Mouse (Mus musculus) stomach, embryonic 14.5 days (tissue): ENCODE measurements around the gene Apoa2. TPM values are rescaled to one million over a fixed set of nuclear protein-coding genes. Genes with fewer than 3 reads are reported as not detected.
A peak's percentile ranks its signal among the peaks of the same experiment; 100 is the strongest.

Experiments used
- ATAC-seq: fragments of 200-750 bp; cut with Nextera tagmentation; 2 replicates; pipeline ENCODE4 v1.8.0; 2017; ENCODE audit warnings: low read depth, moderate TSS enrichment; ENCODE audit not compliant: insufficient number of reproducible peaks, insufficient read depth, low FRiP score
- H3K27ac ChIP-seq: fragments of 300-500 bp; sonication (generic); 2 replicates; pipeline ENCODE4 v1.5.1; 2014; ENCODE audit warnings: mild to moderate bottlenecking, low read length, moderate library complexity, mixed read lengths
- H3K27me3 ChIP-seq: fragments of 300-500 bp; sonication (generic); 2 replicates; pipeline ENCODE4 v1.6.1; 2014; ENCODE audit warnings: low read length, control low read depth, mixed read lengths; ENCODE audit not compliant: control insufficient read depth, insufficient read depth
- H3K36me3 ChIP-seq: fragments of 300-500 bp; sonication (generic); 2 replicates; pipeline ENCODE4 v1.6.1; 2014; ENCODE audit warnings: mild to moderate bottlenecking, control low read depth, low read length, moderate library complexity, mixed read lengths; ENCODE audit not compliant: control insufficient read depth, insufficient read depth
- H3K4me1 ChIP-seq: fragments of 300-500 bp; sonication (generic); 2 replicates; pipeline ENCODE4 v1.6.1; 2014; ENCODE audit warnings: low read length, control low read depth, mixed read lengths; ENCODE audit not compliant: control insufficient read depth, insufficient read depth
- H3K4me2 ChIP-seq: fragments of 300-500 bp; sonication (generic); replicated peaks from 2 replicates; pipeline ENCODE4 v1.6.1; 2014; ENCODE audit warnings: low read depth, low read length, control low read depth
- H3K4me3 ChIP-seq: fragments of 300-500 bp; sonication (generic); 2 replicates; pipeline ENCODE4 v1.5.1; 2014; ENCODE audit warnings: low read depth, low read length, control low read depth
- H3K9ac ChIP-seq: fragments of 300-500 bp; sonication (generic); replicated peaks from 2 replicates; pipeline ENCODE4 v1.6.1; 2014; ENCODE audit warnings: low read depth, mild to moderate bottlenecking, control low read depth, low read length, moderate library complexity, mixed read lengths
- H3K9me3 ChIP-seq: fragments of 300-500 bp; sonication (generic); 2 replicates; pipeline ENCODE4 v1.6.1; 2016; ENCODE audit warnings: low read depth, low read length, control low read depth; ENCODE audit not compliant: control insufficient read depth
- WGBS: fragments of 180-500 bp; shearing (Covaris S2); extraction: QIAGEN DNeasy Blood & Tissue Kit; methylation state at CpG from one replicate; pipeline ENCODE4 v1.1.7; 2014; 5-methylcytosine and 5-hydroxymethylcytosine counted together
- polyA plus RNA-seq: library from polyadenylated mRNA; unstranded; fragments of >200 nt; fragmentation: Nextera tagmentation; extraction: Ambion mirVana; gene quantifications from 2 replicates; pipeline ENCODE4 v1.2.1, GENCODE M21; 2014

Apoa2 gene
- polyA plus RNA-seq: 3.9 and 7.3 TPM in 2 replicates

DNA sequence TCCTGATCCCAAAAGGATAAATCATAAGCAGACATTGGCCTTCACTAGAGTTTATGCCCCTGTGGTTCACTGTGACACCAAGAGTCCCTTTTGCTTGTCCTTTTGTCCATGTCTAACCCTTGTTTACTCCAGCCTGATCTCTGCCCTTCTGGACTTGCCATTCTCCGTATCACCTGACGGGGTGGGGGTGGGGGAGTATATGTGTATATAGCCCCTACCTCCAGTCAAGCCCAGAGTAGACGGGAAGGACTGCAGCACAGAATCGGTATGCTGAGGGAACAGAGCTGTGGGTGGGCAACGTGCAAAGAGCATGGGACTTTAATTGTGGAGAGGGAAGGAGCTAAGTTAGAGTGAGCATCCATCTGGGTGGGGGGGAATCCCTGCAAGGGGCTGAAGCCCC lies at the start of gene Apoa2:
Gene Apoa2 (plus strand): TSS at position 198 of the 400 bp plus-strand sequence.
- WGBS: 53% methylated on average over 5 of the region's 5 CpGs

DNA sequence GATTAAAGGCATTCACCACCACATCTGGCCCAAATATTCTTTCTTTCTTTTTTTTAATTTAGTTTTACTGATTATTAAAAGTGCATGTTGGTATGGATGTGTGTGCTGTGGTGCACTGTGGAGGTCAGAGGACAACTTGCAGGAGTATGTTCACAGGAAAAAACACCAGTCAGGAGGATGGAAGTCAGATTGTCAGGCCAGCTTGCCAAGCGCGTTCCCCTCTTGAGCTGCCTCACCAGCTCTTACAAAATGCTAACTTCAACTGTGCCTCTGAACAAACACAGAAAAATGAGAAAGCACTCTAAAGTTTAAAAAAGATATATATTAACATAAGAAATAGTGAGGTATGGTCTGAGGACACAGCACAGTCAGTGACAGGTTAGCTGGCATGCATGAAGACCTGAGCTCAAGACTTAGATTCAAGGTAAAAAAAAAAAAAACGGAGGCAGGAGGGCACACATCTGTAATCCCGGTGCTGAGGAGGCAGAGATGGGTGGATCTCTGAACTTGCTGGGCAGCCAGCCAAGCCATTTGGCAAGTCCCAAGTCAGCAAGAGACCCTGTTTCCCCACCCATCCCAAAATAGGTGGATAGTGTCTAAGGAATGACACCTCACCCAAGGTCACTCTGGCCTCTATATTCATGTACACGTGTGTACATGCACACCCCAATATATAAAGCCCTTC lies 45.2 kb upstream of the Apoa2 start:
- Histone ChIP-seq H3K4me1 (no peaks in the 10 kb centered on the region), H3K9ac (no peak overlapping the region), H3K36me3 (no peaks in the 10 kb centered on the region), H3K27me3 (no peaks in the 10 kb centered on the region), H3K4me2 (no peak overlapping the region), H3K9me3 (no peaks in the 10 kb centered on the region), H3K27ac (no peak overlapping the region), H3K4me3 (no peak overlapping the region)
- 59% methylated on average over 5 of the region's 5 CpGs for WGBS
- no peak for ATAC-seq

More for the DNA sequence above, at the start of gene Apoa2:
- Histone ChIP-seq H3K4me1 (peaks cover 7% of the 10 kb centered on the region), H3K27me3 (no peaks in the 10 kb centered on the region), H3K4me2 (no peak within 1 kb of the TSS), H3K9me3 (no peaks in the 10 kb centered on the region), H3K36me3 (peaks cover 6% of the 10 kb centered on the region; the same call in 1 of the 2 replicates), H3K27ac (no peak within 1 kb of the TSS), H3K4me3 (no peak within 1 kb of the TSS), H3K9ac (no peak within 1 kb of the TSS)
- no peak for ATAC-seq

DNA sequence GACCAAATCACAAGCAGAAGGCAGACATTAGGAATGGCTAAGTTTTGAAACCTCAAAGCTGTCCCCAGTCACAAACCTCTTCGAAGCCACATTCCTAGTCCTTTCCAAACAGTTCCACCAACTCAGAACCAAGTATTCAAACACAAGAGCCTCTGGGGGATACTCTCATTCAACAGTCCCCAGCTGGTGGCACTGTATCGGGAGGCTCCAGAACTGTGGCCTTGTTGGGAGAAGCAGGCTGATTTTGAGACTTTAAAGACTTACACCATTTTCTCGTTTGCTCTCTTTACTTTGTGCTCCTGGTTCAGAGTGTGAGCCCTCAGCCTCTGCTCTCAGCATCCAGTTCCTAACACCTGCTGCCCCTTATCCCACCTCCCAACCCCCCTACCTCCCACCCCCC lies 41.8 kb upstream of the Apoa2 start:
- Histone ChIP-seq H3K9me3 (no peaks in the 10 kb centered on the region), H3K36me3 (no peaks in the 10 kb centered on the region), H3K27me3 (no peaks in the 10 kb centered on the region), H3K9ac (no peak overlapping the region), H3K4me3 (no peak overlapping the region), H3K27ac (no peak overlapping the region), H3K4me1 (no peaks in the 10 kb centered on the region), H3K4me2 (no peak overlapping the region)
- 79% methylated on average over 3 of the region's 3 CpGs for WGBS
- no peak for ATAC-seq

DNA sequence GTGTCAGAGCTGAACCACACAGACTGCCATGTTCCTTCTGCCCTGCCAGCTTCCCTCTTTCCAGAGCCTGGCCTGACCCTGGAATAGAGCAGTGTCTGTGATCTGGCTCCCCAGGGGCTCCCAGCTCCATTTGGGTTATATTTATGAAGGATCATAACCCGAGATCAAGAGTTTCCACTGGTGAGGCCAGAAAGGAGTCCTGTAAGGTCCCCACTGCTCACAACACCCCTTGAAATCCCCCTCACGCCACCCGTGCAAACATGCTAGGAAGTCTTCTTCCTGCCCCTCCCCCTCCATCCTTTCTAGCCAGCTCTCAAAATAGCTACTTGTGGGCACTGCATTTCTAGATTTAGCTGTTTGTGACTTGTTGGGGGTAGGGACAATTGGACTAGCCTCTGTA lies 41.2 kb upstream of the Apoa2 start:
- Histone ChIP-seq H3K4me1 (peaks cover under 1% of the 10 kb centered on the region; the same call in 1 of the 2 replicates), H3K4me2 (no peak overlapping the region), H3K9ac (no peak overlapping the region), H3K27me3 (no peaks in the 10 kb centered on the region), H3K36me3 (no peaks in the 10 kb centered on the region), H3K4me3 (no peak overlapping the region), H3K27ac (no peak overlapping the region), H3K9me3 (no peaks in the 10 kb centered on the region)
- WGBS: 66% methylated on average over 3 of the region's 3 CpGs
- ATAC-seq: no peak

DNA sequence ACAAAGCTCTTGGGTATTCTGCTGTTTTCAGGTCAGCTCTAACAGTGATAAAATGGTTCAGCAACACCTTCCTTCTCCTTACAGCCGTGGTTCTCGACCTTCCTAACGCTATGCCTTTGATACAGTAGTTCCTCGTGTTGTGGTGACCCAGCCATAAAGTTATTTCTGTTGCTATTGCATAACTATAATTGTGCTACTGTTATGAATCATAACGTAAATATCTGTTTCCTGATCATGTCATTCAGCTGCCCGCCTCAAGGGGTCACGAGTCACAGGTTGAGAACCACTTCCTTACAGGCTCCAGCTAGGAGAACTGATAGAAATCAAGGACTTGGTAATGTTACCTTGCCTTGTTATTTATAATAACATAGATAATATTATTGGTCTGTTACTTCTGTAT lies 40.5 kb upstream of the Apoa2 start:
- no peaks in the 10 kb centered on the region for H3K9me3 ChIP-seq
- H3K4me1 ChIP-seq: peaks cover 7% of the 10 kb centered on the region
- no peak overlapping the region for H3K4me2 ChIP-seq
- H3K36me3 ChIP-seq: no peaks in the 10 kb centered on the region
- H3K9ac ChIP-seq: no peak overlapping the region
- no peak overlapping the region for H3K27ac ChIP-seq
- H3K4me3 ChIP-seq: no peak overlapping the region
- ATAC-seq: no peak
- H3K27me3 ChIP-seq: no peaks in the 10 kb centered on the region
- 75% methylated on average over 7 of the region's 7 CpGs for WGBS

DNA sequence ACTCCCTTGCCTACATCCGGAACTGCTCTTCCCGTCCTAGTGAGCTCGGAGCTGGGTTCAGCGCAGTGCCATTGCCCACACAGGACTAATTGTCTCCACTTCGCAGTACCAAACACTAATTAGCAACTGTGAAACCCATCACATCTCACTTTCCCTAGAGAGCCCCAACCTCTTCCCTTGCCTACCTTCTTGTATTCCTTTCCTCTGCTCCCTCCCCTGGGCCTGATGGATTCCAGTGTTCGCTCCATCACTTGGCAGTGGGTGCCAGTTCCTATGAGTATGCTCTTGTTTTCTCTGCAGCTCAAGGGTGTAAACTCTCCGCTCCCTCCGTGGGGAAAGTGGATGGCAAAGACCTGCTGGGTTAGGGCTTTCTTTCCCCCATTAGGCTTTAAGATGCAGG lies 39.2 kb upstream of the Apoa2 start:
- peaks cover 13% of the 10 kb centered on the region for H3K4me1 ChIP-seq
- H3K36me3 ChIP-seq: no peaks in the 10 kb centered on the region
- no peak overlapping the region for H3K27ac ChIP-seq
- no peak for ATAC-seq
- H3K9ac ChIP-seq: no peak overlapping the region
- no peak overlapping the region for H3K4me3 ChIP-seq
- no peaks in the 10 kb centered on the region for H3K27me3 ChIP-seq
- H3K4me2 ChIP-seq: no peak overlapping the region
- no peaks in the 10 kb centered on the region for H3K9me3 ChIP-seq
- 61% methylated on average over 8 of the region's 8 CpGs for WGBS

DNA sequence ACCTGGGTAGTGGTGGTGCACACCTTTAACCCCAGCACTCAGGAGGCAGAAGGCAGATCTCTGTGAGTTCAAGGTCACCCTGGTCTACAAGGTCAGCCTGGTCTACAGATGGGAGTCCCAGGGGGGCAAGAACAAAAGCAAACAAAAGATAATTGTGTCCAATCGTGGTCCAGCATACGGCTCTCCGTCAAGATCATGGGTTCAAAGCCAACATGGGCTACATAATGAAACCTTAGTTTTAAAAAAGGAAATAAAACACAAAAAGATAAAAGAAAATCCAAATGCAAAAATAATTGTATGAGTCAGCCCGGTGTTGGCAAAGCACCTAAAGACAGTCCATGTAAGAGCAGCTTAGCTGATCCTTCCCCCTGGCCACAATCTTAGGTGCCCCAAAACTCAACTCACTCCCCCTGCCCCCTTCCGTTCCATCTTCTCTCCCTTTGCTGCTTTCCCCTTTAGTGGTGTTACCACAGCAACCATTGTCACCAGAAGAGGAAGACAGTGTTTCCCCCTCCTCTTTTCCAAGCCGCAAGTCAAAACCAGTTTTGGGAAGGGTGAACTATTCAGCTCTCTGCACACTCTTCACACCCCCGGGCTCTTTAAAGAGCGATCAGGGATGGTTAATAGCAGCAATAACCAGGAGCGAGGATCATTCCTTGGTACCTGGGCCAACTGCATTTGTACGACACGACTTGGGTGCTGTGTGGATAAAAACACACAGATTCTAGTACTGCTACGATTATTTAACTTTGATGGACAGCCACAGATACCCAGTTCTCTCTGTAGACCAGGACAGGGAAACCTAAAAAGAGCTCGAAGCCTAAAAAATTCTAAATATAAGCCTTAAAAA lies 36.8 kb upstream of the Apoa2 start:
- no peak for ATAC-seq
- no peak overlapping the region for H3K4me2 ChIP-seq
- peaks cover 18% of the 10 kb centered on the region for H3K4me1 ChIP-seq
- no peaks in the 10 kb centered on the region for H3K36me3 ChIP-seq
- no peak overlapping the region for H3K9ac ChIP-seq
- 75% methylated on average over 13 of the region's 13 CpGs for WGBS
- no peaks in the 10 kb centered on the region for H3K27me3 ChIP-seq
- H3K27ac ChIP-seq: no peak overlapping the region
- H3K9me3 ChIP-seq: no peaks in the 10 kb centered on the region
- H3K4me3 ChIP-seq: no peak overlapping the region

DNA sequence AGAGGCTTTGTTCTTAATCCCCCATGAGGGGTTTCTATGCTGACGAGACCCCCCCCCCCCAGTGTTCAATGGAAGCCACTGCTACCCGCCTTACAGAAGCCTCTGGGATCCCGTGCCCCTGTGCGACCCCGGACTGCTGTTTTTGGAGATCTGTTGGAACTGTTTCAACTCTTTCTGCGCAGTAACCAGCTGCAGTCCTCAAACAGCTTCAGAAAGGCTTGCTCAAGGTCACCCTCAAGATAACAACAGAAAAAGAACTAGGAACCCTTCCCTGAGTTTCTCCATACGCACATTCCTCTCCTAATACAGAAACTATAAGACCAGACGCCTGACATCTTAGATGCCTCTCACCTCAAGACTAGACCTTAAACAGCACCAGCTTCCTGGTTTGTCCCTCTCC lies 35.8 kb upstream of the Apoa2 start:
- peaks cover 4% of the 10 kb centered on the region; the same call in 1 of the 2 replicates for H3K27me3 ChIP-seq
- no peak overlapping the region for H3K9ac ChIP-seq
- no peaks in the 10 kb centered on the region for H3K36me3 ChIP-seq
- 10% methylated on average over 8 of the region's 8 CpGs for WGBS
- H3K4me3 ChIP-seq: no peak overlapping the region
- H3K4me1 ChIP-seq: peaks cover 24% of the 10 kb centered on the region
- H3K9me3 ChIP-seq: no peaks in the 10 kb centered on the region
- H3K4me2 ChIP-seq: peak overlapping the region; percentile 26; the same call in 1 of the 2 replicates
- ATAC-seq: 0 out of 2 replicates have a peak, but pooled peaks have one; percentile 20
- H3K27ac ChIP-seq: peak overlapping the region; percentile 69
